Mouse (Mus musculus) embryo, embryonic 10 days (tissue): Measurements from ENCODE around the gene Izumo4.

ENCODE experiments used
- DNase-seq: peaks from one replicate; pipeline ENCODE4 v3.0.0-alpha.2; 2015; ENCODE audit warnings: low spot score

The Izumo4 gene

DNA sequence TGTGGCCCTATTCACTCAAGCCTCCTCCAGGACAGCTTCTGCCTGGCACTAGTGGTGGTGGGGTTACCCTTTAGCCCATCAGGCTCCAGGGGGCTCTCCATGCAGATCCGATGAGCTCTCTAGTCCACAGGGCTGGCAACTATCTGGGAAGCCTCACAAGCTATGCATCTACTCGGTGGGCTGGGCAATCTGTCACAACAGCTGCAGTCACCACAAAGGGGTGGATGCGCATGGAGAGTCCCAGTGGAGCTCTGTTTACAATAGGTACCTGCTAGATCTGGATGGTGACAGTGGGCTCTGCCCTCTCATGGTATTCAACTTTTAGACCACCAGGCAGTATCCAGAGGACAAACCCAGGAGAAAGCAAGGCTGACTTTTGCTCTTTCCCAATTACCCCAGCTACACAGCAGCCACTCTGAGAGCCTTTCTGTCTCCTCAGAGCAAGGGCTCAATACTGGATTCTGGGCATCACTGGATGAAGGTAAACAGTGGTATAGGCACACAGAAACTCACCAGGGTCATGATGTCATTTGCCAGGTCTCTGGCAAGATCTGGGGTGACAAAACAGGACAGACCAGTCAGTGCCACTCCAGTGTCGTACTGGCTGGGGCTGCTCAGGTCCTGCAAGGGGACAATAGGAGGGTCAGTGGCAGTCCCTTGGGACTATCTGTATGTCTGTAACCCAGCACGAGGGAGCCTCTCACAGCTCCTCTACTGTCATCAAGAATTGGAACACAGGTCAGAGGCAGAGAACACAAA lies 25.6 kb downstream of the Izumo4 start:
- DNase-seq: no peak

- no peak for DNase-seq
Observed at GRCm38 (mm10) chr10:80732611-80733101, 30.7 kb downstream of the Izumo4 start.

DNA sequence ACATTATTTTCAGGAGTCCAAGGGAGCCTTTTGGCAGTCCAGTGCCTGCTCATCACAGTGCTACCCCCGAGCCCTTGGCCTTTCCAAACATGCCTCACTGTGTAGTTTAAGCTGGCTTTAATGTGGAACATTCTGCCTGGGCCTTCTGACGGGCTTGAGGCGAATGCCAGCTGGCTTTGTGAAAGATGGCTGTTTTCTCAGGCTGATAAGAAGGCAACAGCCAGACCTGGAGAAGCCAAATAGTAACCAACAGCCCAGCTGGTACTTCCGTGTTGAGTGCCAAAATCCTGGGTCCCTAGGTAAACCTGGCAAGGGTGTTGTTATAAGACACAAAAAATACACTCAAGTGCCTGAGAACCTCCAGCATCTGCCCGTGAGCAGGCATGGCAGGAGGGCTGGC lies 34.7 kb downstream of the Izumo4 start:
- DNase-seq: no peak

DNA sequence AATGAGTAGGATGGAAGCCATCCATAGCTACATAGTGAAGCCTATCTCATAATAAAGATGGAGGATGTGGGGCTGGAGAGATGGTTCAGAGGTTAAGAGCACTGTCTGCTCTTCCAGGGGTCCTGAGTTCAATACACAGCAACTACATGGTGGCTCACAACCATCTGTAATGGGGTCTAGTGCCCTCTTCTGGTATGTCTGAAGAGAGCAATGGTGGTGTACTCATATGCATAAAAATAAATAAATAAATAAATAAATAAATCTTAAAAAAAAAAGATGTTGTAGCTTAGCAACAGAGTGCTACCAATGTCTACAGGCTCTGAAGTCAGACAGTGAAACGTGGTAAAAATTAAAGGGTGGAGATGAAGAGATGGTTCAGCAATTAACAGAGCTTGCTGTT lies 36.7 kb downstream of the Izumo4 start:
- no peak for DNase-seq

- no peak for DNase-seq
Observed at GRCm38 (mm10) chr10:80741146-80741545, 39.2 kb downstream of the Izumo4 start.

DNA sequence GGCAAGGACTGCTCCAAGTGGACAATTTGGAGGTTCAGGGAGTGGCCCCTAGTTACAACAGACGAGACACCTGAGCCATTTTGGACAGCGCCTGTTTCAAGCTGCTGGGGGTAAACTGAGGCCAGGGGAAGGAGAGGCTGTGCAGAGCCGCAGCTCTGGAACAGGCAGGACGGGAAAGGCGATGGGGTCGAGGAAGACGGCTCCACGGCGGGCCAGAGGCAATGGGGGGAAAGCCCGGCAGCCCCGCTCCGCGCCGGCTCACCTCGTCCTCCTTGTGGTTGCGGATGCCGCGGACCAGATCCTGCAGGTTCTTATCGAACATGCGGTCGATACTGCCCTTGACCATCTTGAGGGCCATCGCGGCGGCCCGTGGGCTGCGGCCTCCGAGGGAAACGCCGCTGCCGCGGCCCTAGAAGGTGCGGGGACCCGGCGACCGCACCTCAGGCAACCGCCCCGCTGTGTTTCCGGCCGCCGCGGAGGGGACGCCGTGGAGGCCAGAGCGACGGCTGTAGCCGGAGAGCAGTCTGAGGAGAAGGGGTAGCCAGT lies 39.7 kb downstream of the Izumo4 start:
- no peak for DNase-seq

- DNase-seq: peak; percentile 99
Observed at GRCm38 (mm10) chr10:80742180-80742978, 40.4 kb downstream of the Izumo4 start, which contains the start of gene Ap3d1. TSS of gene Ap3d1 (minus strand) at chr10:80742264.

- peak; percentile 62 for DNase-seq
Observed at GRCm38 (mm10) chr10:80744262-80744661, 42.3 kb downstream of the Izumo4 start.

DNA sequence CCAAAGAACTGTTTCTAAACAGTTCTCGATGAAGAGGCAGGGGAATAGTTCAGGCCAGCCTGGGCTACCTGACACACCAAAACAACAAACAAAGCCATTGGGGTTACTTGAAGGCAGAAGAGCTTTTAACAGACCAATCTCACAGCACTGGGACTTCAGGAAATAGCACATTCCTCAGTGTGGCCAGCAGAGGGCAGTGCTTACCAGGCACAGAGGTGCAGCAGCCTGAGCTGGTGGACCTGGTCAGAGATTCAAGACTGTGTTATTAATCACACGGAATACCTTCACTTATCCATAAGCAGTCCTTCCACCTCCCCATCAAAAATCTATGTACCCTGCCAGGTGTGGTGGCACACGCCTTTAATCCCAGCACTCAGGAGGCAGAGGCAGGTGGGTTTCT lies 45.4 kb downstream of the Izumo4 start:
- DNase-seq: peak; percentile 83

GRCm38 (mm10) chr10:80748609-80749008 lies 46.6 kb downstream of the Izumo4 start:
- DNase-seq: peak; percentile 86

GRCm38 (mm10) chr10:80751188-80751832 lies 49.3 kb downstream of the Izumo4 start:
- DNase-seq: peak; percentile 24

DNA sequence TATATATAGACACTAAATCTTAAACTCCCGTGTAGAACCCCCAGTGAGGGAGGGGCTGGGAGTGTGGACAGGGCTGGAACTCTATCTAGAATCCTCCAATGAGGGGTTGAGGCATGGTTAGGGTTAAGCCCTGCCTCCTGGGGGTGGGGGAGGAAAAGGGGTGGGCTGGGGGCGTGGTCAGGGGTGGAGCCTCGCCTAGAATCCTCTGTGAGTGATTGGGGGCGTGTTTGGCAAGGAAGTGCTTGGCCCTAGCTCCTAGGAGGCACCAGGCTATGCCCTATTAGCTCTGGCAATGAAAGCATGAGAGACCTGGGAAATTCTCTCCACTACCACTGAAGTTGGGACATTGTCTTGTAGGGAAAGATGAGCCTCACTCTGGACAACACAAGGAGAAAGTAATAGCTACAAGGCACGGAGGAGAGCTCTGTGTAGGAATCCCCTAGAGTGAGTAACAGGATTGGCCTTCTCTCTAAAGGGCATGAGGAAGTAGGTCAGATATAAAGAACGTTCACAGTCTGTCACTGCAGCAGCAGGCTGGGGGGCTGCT lies 50.2 kb downstream of the Izumo4 start:
- peak; percentile 83 for DNase-seq

- DNase-seq: peak; percentile 99
Observed at GRCm38 (mm10) chr10:80754594-80755290, 52.8 kb downstream of the Izumo4 start, which contains the start of gene Dot1l. TSS of gene Dot1l (plus strand) at chr10:80755206.
